Mouse (Mus musculus) left cerebral cortex, postnatal 10 days (tissue): ENCODE measurements around the gene Itsn2. TPM values are rescaled to one million over a fixed set of nuclear protein-coding genes. Genes with fewer than 3 reads are reported as not detected.

Source experiments
- DNase-seq, 2 experiments: peaks; one replicate each; pipeline ENCODE4 v3.0.0; 2021 to 2022; ENCODE audit warnings: low spot score in 2 of 2, mixed read lengths in 1 of 2; ENCODE audit errors: extremely low spot score in 1 of 2
- intact Hi-C: fragments of 180-260 bp; cut with DNase I; formaldehyde crosslinking; loops from one replicate; pipeline ENCODE4 v1.15.1; 2025
- total RNA-seq, 2 experiments: library from RNA; stranded (reverse); gene quantifications; 2 replicates each; pipeline ENCODE4 v1.2.3; 2021

The Itsn2 gene
- total RNA-seq, 2 experiments from 2014 or later, result 56.6 to 61.0 TPM

DNA sequence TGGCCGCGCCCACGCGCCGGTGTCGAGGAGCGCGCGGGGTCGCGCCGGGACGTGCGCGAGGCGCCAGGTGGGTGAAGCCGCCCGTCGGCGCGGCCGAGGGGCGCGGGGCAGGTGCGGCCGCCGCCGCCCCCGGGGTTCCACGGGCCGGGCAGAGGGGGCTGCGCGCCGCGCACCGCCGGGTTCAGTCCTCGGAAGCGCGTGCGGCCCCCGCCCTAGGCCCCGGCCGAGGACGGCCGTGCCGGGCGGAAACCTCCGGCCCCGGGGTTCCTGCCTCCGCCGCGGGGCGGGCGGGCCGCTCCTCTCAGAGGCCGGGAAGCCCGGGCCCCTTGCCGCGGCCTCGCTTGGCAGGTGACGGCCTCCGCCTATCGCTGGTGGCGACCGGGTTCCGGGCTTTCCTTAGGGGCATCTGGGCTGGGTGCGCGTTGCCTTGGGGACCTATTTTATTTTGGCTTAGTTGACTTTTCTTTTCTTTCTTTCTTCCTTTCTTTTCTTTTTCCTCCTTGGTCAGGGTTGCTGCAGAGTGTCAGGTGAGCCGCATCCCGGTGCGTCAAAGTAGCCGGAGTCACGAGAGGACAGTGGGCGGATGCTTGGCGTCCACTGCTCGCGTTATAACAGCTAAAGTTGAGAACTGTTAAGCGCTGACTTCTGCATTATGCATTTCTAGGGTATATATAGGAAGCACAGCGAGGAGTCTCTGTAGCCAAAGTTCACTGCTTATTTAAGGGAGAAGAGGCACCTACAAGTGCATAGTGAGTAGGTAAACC lies 910 bp downstream of the Itsn2 start:
- peak in 1 of 2 experiments; percentile 69 for DNase-seq
- intact Hi-C loops, result no loop called here

DNA sequence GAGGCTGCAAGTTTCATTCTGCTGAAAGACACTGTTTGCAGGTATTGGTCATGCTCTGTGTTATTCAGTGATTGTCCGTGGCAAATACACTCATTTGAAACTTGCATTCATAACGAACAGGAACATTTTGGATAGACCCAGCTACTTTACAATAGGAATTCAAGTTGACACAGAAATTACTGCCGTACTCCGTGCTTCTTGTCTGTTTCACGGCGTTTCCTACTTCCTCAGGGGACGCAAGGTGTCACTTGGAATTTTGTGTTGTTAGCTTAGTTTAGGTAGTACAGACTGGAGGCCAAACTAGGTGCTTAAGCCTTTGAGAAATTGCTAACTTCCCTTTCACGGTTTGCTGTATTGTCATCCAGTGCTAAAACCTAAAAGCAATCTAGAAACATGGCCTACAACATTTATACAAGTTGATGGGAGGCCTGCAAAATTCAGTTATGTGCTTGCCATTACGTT lies 1.5 kb downstream of the Itsn2 start:
- intact Hi-C loops, result no loop called here
- no peak for DNase-seq

DNA sequence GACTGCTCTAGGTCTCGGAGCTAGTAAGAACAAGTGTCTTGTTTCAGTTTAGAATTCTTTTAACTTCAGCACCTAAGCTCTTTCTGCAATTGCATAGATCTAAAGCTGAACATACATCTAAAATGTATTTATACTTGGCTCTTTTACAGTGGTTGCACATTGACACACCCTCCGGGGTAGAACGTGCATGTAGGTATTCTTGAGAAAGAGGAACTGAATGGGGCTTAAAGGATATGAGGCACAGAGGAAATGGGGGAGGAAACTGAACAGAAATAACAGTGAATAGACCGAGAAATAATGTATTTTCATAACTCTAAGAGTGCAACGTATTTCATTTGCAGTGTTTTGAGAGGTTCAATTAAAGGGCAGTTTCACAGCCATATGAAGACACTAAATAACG lies 2.6 kb downstream of the Itsn2 start:
- intact Hi-C loops, result no loop called here

DNA sequence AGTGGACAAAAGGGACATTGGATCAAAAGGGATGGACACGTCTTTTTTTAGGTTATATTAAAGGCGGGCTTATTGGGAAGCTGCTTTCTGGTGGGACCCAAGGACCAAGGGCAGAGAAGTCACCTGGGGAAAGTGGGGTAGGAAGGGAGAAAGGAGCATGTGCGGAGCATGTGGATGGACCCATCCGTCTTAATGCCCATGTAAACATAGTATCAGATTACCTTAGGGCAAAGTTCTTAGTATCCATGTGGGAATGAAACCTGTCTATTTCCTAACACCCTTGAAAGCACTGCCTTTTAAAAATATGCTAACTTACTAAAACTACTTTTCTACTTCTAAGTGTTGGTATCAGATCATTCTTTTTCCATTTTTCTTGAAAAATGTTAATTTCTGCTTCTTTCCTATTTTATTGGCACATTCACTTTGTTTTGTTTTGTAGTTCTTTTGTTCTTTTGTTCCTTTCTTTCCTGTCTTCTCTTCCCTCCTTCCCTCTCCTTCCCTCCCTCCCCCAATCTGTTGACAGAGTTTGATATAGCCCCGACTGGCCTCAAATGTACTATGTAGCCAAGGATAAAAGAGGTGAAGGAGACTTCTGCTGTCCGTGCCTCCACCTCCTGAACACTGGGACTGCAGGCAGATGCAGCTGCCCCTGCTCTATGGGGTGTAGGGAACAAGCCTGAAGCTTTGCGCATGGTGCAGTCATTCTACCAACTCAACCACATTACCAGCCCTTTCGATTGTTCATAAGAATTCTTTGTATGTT lies 6.4 kb downstream of the Itsn2 start:
- no peak for DNase-seq
- intact Hi-C loops, result no loop called here

More for the DNA sequence above, 2.6 kb downstream of the Itsn2 start:
- no peak for DNase-seq

DNA sequence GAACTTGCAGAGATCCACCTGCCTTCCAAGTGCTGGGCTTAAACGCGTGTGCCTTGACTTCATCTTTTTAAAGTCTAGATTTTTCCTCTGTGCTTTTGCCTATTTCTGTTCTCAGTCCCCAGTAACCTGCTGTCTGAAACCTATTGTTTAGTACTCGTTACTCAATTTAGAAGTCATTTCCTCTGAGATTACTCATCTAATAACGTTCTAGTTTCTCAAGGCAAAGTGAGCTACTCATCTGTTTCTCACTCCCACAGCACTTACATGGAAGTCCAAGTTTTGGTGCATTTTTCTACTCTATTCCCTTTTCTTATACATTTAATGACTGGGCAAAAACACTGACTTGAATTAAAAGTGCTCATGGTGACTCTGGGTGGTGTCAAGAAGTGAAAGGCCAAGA lies 7.3 kb downstream of the Itsn2 start:
- no peak for DNase-seq
- intact Hi-C loops, result no loop called here

DNA sequence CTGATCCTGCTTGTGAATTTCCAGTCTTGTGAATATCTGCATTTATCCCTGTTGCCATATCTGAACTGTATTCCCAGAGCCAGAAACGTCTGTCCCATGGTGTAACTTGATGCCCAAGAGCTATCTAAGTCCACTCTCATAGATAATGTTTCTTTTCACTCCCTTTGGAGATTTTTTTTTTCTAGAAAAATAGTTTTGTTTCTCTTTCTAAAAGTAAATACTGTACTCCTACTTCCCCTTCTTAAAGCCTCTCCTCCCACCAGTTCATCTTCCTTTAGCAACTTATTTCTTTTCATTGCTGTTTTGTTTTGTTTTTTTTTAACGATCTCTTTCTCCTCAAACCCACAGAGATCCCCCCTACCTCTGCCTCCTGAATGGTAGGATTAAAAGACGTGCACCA lies 14.2 kb downstream of the Itsn2 start:
- no peak for DNase-seq

DNA sequence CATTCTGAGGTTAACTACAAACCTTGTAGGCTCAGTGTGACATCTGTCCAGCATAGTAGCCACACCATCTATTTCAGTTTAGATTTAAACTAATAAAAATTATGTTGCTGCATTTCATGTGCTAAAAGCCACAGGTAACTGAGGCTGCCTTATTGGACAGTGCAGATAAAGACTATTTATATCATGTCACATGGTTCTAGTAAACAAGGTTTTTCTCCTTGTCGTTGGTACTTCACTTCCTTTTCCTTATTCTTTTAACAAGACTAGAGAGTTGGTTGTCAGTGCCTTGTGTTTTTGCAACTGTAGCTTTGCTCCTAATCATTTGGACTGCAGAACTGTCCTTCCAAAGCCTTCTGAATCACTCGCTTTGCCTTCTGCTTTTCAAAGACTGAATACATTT lies 22.3 kb downstream of the Itsn2 start:
- DNase-seq, result no peak
- intact Hi-C loops, result no loop called here

More for the DNA sequence above, 14.2 kb downstream of the Itsn2 start:
- intact Hi-C loops, result no loop called here

DNA sequence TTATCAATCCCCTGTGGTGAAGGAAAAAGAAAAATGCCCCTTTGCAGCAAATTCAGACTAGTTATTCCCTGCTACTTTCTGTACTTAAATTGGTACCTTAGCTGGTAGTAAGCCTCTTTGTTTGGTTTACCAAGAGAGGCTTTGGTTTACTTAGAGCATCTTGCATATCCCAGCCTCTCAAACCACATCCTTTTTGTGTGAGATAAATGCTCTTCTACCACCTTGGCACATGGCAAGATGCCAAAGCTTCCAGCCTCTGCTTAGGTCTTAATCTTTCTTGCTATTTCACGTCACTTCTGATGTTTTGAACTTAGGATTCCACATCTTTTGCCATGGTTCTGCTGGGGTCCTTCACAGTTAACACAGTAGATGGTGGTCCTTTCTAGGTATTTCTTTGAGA lies 31.8 kb downstream of the Itsn2 start:
- intact Hi-C loops, result no loop called here
- DNase-seq, result no peak

DNA sequence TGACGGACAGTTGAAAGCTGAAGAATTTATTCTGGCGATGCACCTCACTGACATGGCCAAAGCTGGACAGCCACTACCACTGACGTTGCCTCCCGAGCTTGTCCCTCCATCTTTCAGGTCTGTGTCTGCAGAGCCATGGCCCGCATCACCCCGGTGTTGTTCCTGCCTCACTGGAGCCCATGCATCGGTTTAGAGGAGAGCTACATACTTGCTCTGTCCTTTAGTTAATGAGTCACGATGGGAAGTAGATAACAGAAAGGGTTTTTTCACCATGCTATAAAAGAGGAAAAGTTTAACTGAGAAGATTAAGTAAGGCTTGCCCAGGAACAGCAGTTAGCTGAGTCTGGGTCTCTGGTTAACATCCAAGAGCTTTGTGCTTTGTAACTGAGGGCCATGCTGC lies 40.5 kb downstream of the Itsn2 start:
- intact Hi-C loops, result loop anchor here (5.0 kb wide), 1 partner anchor 39 kb away; no protein-coding TSS in a partner anchor
- DNase-seq, result no peak

DNA sequence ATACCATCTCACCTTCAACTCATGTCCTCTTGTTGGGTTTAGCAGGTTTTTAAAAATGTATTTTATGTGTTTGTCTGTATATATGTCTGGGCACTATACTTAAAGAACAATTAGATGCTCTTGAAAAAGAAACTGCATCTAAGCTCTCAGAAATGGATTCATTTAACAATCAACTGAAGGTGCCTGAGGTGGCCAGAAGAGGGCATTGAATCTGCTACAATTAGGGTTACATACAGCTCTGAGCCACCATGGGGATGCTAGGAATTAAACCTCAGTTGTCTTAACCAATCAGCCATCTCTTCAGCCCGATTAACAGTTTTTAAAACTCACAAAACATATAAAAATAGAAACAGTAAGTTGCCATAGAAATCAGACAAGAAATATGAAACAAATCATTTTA lies 46.0 kb downstream of the Itsn2 start:
- intact Hi-C loops, result no loop called here
- DNase-seq, result no peak

DNA sequence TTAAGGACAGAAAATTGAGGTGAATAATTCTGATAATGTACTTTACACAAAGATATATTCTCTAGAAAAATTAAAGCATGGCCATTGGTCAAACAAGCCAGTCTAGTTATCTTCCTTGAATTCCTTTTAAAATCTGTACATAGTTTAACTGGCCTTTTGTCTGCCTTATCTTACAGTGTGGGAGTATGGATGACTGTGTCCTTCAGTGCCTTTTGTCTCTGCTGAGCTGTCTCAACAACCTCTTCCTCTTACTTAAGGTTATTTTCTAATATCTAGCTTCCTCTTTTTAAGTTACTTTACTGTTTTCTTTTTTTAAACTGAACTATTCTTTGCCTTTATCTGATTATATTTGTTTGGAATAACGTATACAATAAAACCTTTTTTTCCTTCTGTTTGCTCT lies 48.3 kb downstream of the Itsn2 start:
- intact Hi-C loops, result no loop called here
- DNase-seq, result no peak

DNA sequence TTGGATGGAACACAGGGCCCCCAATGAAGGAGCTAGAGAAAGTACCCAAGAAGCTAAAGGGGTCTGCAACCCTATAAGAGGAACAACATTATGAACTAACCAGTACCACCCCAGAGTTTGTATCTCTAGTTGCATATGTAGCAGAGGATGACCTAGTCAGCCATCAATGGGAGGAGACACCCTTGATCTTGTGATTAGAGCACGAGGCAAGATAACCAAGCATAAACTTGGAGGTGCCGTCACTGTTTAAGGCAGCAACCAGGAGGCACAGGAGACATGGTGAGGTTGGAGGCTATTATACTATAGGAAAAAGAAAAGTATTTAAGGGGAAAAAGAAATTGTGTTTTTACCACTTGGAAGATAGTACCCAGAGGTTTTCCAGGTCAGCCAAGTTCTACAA lies 64.4 kb downstream of the Itsn2 start:
- no peak for DNase-seq
- intact Hi-C loops, result no loop called here

DNA sequence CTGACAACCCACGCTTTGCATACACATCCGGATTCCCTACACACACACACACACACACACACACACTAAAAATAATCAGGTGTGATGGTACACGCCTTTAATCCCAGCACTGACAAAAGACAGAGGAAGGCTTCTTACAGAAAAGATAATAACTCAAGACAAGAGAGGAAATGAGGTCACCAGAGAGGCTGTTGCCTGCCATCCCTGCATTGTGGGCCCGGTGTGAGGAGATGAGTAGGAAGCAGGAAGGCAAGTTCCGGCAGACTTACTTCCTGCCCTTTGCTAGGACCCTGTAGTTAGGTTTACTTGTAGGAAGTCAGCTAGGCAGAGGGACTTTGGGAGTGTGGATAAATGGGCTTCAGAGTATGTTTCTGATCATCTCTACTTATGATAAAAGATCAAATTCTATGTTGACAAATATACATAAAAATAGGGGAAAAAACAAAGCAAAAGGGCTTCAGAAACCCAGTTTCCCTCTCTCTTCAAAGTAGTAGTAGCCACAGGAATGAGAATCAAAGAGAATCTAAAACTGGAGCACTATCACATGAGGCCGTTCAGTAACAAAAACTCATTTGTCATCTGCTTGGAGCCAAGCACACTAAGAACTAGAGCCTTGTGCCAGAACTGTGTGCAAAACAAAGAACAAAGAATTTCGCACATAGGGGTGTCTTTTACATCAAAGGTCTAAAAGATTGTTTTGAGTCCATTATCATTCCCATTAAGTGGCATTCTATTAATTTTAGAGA lies 72.7 kb downstream of the Itsn2 start:
- DNase-seq, result no peak
- intact Hi-C loops, result no loop called here

DNA sequence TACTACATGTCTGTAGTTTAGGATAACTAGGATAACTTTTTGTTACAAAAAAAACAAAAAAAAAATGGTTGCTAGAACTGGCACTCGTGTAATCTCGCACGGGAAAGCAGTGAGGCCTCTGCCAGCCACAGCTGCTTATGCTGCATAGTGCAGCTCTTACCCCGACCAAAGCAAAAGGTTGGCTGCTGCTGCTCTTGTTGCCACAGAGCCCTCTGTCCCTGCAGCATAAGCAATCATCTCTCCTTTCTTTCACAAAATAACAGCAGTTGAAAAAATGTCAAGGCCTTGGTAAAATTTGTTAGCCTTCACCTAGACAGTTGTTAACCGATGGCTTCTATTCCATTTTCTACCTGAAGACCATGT lies 73.2 kb downstream of the Itsn2 start:
- intact Hi-C loops, result no loop called here

DNA sequence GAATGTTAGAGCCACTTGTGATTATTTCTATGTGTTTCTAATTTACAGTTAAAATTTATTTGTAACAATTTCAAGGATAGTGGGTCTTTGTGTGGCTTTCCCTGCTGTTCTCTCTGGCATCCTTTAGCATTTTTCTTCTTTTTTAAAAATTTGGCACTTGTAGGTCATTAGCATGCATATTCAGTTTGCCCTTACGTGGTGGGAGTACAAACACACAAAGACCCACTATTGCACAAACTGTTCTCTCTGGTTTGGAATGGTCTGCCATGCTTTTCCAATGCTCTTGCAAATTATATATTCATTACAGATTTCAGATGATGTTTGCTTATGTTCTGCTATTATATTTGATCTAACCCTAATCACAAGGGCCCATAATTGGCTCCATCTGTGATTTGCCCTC lies 83.9 kb downstream of the Itsn2 start:
- intact Hi-C loops, result no loop called here
- no peak for DNase-seq

More for the DNA sequence above, 73.2 kb downstream of the Itsn2 start:
- no peak for DNase-seq

DNA sequence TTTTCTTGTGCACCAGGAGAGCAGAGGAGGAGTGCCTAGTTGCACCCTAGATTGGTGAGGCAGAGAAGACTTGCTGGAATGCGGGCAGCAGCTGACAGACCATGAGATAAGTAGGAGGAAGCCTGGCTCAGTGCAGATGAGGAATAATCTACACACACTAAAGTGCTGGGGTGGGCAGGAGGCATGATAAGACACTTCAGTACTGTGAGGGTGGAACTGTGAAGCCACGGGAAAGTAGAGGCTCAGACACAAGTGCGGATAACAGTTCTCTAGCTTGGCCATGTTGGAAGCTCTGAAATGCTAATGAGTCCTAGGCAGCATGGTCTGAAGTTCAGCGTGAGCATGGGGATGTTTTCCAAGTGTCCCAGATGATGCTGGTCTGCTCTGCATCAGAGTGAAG lies 87.5 kb downstream of the Itsn2 start:
- intact Hi-C loops, result no loop called here
- DNase-seq, result peak; percentile 38 to 53

DNA sequence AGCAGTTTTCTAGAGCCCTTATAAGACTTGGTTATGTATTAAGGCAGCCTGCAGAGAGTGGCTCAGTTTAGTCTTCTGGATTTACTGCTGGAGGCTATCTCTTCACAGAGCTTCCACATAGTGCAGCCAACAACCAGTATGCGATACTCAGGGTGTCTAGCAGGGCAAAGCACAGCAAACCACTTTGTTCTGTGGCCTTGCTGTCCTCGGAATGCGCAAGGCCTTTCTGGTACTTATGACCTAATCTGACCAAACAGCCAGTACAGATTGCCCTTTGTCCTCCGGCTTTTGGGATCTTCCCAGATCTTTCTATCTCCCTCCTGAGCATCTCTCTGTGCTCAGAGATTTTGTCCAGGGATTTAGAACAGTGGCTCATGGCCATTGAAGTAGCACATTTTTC lies 93.0 kb downstream of the Itsn2 start:
- intact Hi-C loops, result no loop called here
- DNase-seq, result no peak

DNA sequence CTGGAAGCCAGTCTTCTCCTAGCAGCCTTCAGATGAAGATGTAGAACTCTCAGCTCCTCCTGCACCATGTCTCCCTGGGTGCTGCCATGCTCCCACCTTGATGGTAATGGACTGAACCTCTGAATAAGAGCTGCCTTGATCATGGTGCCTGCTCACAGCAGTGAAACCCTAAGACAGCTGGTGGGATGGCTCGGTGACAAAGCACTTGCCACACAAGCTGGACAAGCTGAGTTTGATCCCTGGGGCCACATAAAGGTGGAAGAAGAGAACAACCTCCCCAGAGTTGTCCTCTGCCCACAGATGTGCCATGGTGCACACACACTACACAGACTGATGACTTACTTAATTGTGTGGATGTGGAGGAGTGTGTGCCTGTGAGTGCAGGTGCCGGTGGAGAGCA lies 95.9 kb downstream of the Itsn2 start:
- intact Hi-C loops, result no loop called here
- no peak for DNase-seq

DNA sequence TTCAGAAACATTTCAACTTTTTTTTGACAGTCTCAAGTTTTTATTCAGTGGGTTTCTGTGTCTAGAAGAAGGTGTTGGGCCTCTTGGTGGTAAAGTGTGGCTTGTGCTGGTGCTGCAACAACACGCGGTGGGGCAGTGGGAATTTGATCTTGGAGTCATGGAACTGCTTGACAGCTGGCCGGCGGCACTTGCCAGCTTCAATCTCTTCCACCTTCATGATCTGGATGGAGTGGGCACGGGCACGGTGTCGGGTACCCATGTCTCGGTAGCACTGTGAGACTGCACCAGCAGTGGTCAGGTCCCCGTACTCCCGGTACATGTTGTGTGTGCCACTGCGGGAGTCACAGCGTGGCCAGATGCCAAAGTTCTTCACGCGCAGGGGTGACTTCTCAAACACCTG lies 96.9 kb downstream of the Itsn2 start:
- DNase-seq, result no peak
- intact Hi-C loops, result no loop called here

DNA sequence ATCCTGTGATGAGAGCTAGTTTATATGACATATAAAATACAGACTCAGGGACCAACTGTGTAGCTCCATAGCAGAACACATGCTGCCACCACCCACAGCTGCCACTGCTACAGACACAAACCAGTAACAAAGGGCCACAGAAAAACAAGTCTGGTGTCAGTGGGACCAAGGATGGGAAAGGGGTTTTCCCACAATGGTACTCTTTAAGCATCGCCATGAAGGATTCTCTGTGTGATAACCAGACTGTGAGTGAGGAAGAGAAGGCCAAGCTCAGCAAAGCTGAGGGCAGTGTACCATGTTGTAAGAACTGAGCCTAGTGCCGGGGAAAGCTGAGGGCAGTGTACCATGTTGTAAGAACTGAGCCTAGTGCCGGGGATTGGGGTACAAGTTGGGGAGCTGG lies 98.8 kb downstream of the Itsn2 start:
- no peak for DNase-seq
- intact Hi-C loops, result no loop called here
